Mouse (Mus musculus) gastrocnemius, postnatal 36 days (tissue): ENCODE data around the gene Wdr83os. TPM values are rescaled to one million over a fixed set of nuclear protein-coding genes. Genes with fewer than 3 reads are reported as not detected.
"Not testable (repeated sequence)": the region's sequence is repeated elsewhere in the genome, so short reads cannot be mapped to it uniquely, and the experiment has no call there.

Source experiments
- DNase-seq, 2 experiments: peaks; one replicate each; pipeline ENCODE4 v3.0.0; 2022
- intact Hi-C: fragments of 180-260 bp; cut with DNase I; formaldehyde crosslinking; loops from one replicate; pipeline ENCODE4 v1.15.1; 2025
- total RNA-seq, 2 experiments: library from RNA; stranded (reverse); gene quantifications; 2 replicates each; pipeline ENCODE4 v1.2.3; 2021

Wdr83os gene
- total RNA-seq, 2 experiments from 2014 or later, result 37.3 to 44.5 TPM

- DNase-seq, result peak; percentile 84
- intact Hi-C loops, result loop anchor here (10.0 kb wide), 1 partner anchor 343 kb away; no protein-coding TSS in a partner anchor
Observed at GRCm38 (mm10) chr8:85071514-85072281, 8.8 kb upstream of the Wdr83os start, which contains the start of gene Dhps. Dhps (plus strand) TSS chr8:85071757.

- intact Hi-C loops, result loop anchor here (10.0 kb wide), 1 partner anchor 342 kb away; no protein-coding TSS in a partner anchor
- DNase-seq, result no peak
Observed at GRCm38 (mm10) chr8:85072364-85072929, 8.1 kb upstream of the Wdr83os start.

- intact Hi-C loops, result loop anchor here (10.0 kb wide), 1 partner anchor 342 kb away; no protein-coding TSS in a partner anchor
- DNase-seq, result no peak
Observed at GRCm38 (mm10) chr8:85073041-85073612, 7.4 kb upstream of the Wdr83os start.

- DNase-seq, result no peak
- intact Hi-C loops, result loop anchor here (10.0 kb wide), 1 partner anchor 341 kb away; no protein-coding TSS in a partner anchor
Observed at GRCm38 (mm10) chr8:85074167-85074566, 6.4 kb upstream of the Wdr83os start.

- intact Hi-C loops, result loop anchor here (5.0 to 10.0 kb wide), 2 partner anchors 98 to 340 kb away; no protein-coding TSS in a partner anchor
- no peak for DNase-seq
Observed at GRCm38 (mm10) chr8:85074617-85075016, 5.9 kb upstream of the Wdr83os start.

- intact Hi-C loops, result loop anchor here (5.0 to 10.0 kb wide), 2 partner anchors 96 to 339 kb away; no protein-coding TSS in a partner anchor
- no peak for DNase-seq
Observed at GRCm38 (mm10) chr8:85076001-85076400, 4.5 kb upstream of the Wdr83os start.

- peak; percentile 58 to 68 for DNase-seq
- intact Hi-C loops, result loop anchor here (5.0 to 10.0 kb wide), 2 partner anchors 95 to 338 kb away; no protein-coding TSS in a partner anchor
Observed at GRCm38 (mm10) chr8:85076993-85077392, 3.5 kb upstream of the Wdr83os start.

GRCm38 (mm10) chr8:85080214-85080531, 367 bp upstream of the Wdr83os start:
- intact Hi-C loops, result loop anchor here (10.0 kb wide), 1 partner anchor 195 kb away; no protein-coding TSS in a partner anchor
- no peak for DNase-seq

- no peak for DNase-seq
- intact Hi-C loops, result loop anchor here (10.0 kb wide), 1 partner anchor 194 kb away; no protein-coding TSS in a partner anchor
Observed at GRCm38 (mm10) chr8:85081216-85081555, 646 bp downstream of the Wdr83os start, which contains the start of gene Wdr83. Wdr83 (minus strand) TSS chr8:85081306.

GRCm38 (mm10) chr8:85082169-85082568, 1.6 kb downstream of the Wdr83os start:
- intact Hi-C loops, result loop anchor here (10.0 kb wide), 1 partner anchor 193 kb away; no protein-coding TSS in a partner anchor
- DNase-seq, result not testable (repeated sequence)

- intact Hi-C loops, result loop anchor here (10.0 kb wide), 1 partner anchor 192 kb away; no protein-coding TSS in a partner anchor
- peak; percentile 75 to 87 for DNase-seq
Observed at GRCm38 (mm10) chr8:85083108-85083813, 2.7 kb downstream of the Wdr83os start, which contains the start of gene Man2b1. Man2b1 (plus strand) TSS chr8:85083270.

GRCm38 (mm10) chr8:85084633-85085032, 4.1 kb downstream of the Wdr83os start:
- DNase-seq, result no peak
- intact Hi-C loops, result loop anchor here (10.0 kb wide), 1 partner anchor 190 kb away; no protein-coding TSS in a partner anchor

GRCm38 (mm10) chr8:85086238-85086637, 5.7 kb downstream of the Wdr83os start:
- no peak for DNase-seq
- intact Hi-C loops, result loop anchor here (10.0 kb wide), 1 partner anchor 189 kb away; no protein-coding TSS in a partner anchor

GRCm38 (mm10) chr8:85088771-85089170, 8.2 kb downstream of the Wdr83os start:
- intact Hi-C loops, result loop anchor here (10.0 kb wide), 1 partner anchor 186 kb away; no protein-coding TSS in a partner anchor
- no peak for DNase-seq

- DNase-seq, result no peak
- intact Hi-C loops, result no loop called here
Observed at GRCm38 (mm10) chr8:85090856-85091255, 10.3 kb downstream of the Wdr83os start.

- no peak for DNase-seq
- intact Hi-C loops, result no loop called here
Observed at GRCm38 (mm10) chr8:85091526-85092090, 11.1 kb downstream of the Wdr83os start.

- intact Hi-C loops, result no loop called here
- DNase-seq, result no peak
Observed at GRCm38 (mm10) chr8:85095051-85095450, 14.5 kb downstream of the Wdr83os start.

GRCm38 (mm10) chr8:85095566-85095965, 15.0 kb downstream of the Wdr83os start:
- intact Hi-C loops, result no loop called here
- no peak for DNase-seq

GRCm38 (mm10) chr8:85096196-85096595, 15.7 kb downstream of the Wdr83os start:
- intact Hi-C loops, result no loop called here
- no peak for DNase-seq

GRCm38 (mm10) chr8:85096850-85097249, 16.3 kb downstream of the Wdr83os start:
- intact Hi-C loops, result no loop called here
- DNase-seq, result no peak
